Mouse (Mus musculus) bone marrow, adult 2 months (tissue): ENCODE measurements around the gene Fbxl16.
"Not testable (repeated sequence)": the region's sequence is repeated elsewhere in the genome, so short reads cannot be mapped to it uniquely, and the experiment has no call there.

Experiments
- CTCF ChIP-seq: fragments of 200-500 bp; IDR thresholded peaks from 2 replicates; pipeline ENCODE4 v1.5.1; 2011; ENCODE audit warnings: low read length, control low read depth; ENCODE audit not compliant: control insufficient read depth, insufficient read depth
- POLR2A ChIP-seq: fragments of 200-500 bp; IDR thresholded peaks from 2 replicates; pipeline ENCODE4 v1.6.1; 2011; ENCODE audit warnings: low read depth, mild to moderate bottlenecking, control low read depth, low read length, borderline replicate concordance; ENCODE audit not compliant: control insufficient read depth

- TF ChIP-seq POLR2A, CTCF: not testable (repeated sequence)
These were observed 1.4 kb upstream of the Fbxl16 start for GRCm38 (mm10) chr17:25807452-25807851.
